Mouse (Mus musculus): Measurements from ENCODE around the gene Nbea. TPM values are rescaled to one million over a fixed set of nuclear protein-coding genes. Genes with fewer than 3 reads are reported as not detected.

The Nbea gene
- total RNA-seq, 2 experiments from 2014 or later, result 24.1 to 27.1 TPM

DNA sequence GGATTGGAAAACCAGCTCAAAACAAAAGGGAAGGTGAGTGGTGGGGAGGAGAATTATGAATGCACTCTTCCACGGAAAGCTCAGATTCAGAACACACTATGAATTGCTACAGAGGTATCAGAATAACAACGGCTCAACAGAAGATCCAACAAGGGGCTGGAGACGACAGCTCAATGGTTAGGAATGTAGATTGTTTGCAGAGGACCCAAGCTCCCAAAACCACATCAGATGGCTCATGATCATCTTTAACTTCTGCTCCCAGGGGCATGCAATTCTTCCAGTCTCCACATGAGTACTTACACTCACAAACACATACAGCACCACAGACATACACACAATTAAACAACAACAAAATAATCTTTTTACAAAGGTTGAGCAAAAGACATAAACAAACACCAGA, 346.3 kb downstream of the Nbea start:
- DNase-seq, result no peak

DNA sequence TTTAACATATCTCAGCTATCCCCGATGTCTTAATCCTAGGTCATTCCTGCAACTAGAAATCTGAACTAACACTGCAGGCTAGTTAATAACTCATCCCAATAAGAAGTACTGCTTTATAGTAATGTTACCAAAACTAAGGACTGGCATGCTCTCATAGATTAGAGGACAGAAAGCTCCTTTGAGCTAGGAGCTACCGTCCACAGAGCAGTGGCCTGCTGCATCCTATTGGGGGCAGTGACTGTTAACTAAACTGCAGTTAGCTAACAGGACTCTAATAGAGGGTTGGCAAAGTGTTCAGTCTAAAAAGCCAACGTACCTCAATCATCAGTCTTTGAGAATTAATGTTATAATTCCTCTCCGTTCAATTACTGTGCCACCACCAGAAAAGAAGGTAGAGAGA, 348.3 kb downstream of the Nbea start:
- DNase-seq, result no peak
- intact Hi-C loops (cut with DNase I), result no loop called here

More for the DNA sequence above, 346.3 kb downstream of the Nbea start:
- intact Hi-C loops (cut with DNase I), result no loop called here

DNA sequence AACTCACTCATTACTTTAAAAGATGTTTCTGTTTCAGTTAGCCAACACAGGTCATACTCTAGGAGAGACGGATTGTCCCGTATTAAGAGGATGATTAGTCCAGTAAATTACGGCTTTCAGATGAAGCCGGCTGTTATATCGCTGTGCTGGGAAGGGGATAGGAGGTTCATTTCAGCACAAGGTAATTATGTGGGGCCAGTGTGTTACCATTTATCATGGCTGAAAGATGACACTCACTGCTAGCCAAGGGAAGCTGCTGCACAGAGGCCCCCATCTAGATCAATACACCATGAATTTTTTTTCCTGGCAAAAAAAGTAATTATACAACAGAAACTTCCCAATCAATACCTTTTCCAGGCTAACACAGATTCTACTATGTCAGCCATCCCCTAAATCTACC, 353.3 kb downstream of the Nbea start:
- intact Hi-C loops (cut with DNase I), result no loop called here
- no peak for DNase-seq

DNA sequence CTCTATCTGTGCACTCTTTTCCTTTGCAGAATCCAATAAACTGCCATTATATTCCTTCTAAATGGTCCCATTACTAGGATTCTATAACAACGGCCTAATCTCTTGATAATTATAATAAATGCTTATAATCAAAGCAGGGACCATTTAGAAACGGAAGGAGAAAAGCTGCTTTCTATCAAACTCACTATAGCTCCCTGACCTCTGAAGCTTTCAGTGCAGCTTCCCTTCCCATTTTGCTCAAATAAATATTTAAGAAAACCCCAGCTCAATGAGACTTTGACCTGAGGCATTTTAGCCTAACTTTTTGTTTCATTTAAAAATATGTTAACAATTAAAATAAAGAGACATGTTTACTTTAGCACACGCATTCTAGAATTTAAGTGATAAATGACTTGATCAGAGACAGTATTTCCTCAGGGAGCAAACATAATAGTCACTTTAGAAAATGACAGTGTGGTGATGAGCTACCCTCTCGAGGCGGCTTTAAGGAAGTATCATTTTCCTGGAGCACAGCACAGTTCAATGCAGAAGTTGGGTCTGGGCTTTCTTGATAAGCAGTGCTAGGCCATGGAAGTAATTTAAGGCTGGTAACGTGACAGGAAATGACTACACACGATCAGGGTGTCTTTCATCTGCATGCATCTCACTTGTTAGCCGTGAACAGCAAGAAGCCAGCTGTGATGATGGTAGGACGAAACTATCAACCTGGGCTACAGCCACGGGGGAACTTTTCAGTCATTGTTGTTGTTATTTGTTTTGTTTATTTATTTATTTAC, 354.8 kb downstream of the Nbea start:
- intact Hi-C loops (cut with DNase I), result no loop called here
- DNase-seq, result peak; percentile 8 to 9

DNA sequence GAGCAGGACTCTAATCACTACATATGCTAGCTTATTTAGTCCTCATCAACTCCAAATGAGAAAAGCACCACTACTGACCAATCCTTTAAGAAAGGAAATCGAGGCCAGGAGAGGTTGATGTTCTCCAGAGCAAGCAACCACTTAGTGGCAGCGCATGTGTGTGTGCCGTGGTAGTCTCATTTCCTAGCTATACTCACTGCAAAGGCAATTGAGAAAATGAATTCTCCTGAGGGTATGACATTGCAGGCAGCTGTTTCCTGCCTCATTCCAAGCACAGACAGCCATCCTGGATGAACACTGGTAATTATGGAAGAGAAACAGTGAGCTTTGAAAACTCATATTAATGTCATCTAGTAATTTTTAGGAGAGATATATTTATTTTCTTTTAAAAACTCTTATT, 358.6 kb downstream of the Nbea start:
- peak; percentile 24 to 36 for DNase-seq
- intact Hi-C loops (cut with DNase I), result no loop called here

DNA sequence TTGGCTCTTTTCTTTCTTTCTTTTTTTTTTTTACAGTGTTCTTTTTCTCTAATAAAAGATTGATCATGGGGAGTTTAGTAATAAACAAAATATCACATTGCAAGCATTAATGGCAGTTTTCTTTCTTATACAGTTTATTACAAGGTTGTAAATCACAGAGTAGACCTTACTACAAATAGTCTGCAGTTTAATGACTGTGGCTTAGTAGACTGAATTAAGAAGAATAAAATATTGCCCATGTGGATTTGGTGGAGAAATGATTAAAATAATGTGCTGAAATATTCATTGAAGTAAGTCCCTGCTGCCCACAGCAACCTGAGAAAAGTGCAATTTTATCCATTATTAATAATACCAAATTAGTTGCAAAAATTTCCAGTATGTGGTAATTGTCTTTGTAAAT, 363.9 kb downstream of the Nbea start:
- DNase-seq, result no peak
- intact Hi-C loops (cut with DNase I), result no loop called here

DNA sequence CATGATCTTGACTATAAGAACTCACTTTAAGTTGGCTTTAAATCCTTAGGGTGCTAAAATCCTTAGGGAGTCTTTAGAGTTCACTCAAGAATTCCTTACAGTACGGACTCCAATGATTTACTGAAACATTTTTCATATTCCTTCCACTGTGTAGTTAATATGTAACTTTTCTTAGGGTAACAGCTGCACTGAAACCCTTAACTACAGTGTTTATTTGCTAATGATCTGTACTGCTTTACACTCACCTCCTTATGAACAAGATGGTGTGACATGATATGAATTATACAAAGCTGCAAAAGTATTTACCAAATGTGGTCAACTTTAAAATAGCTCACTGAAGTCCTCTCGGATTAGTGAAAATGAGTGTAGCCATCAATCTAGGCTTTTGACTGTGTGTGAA, 365.4 kb downstream of the Nbea start:
- DNase-seq, result no peak
- intact Hi-C loops (cut with DNase I), result no loop called here

DNA sequence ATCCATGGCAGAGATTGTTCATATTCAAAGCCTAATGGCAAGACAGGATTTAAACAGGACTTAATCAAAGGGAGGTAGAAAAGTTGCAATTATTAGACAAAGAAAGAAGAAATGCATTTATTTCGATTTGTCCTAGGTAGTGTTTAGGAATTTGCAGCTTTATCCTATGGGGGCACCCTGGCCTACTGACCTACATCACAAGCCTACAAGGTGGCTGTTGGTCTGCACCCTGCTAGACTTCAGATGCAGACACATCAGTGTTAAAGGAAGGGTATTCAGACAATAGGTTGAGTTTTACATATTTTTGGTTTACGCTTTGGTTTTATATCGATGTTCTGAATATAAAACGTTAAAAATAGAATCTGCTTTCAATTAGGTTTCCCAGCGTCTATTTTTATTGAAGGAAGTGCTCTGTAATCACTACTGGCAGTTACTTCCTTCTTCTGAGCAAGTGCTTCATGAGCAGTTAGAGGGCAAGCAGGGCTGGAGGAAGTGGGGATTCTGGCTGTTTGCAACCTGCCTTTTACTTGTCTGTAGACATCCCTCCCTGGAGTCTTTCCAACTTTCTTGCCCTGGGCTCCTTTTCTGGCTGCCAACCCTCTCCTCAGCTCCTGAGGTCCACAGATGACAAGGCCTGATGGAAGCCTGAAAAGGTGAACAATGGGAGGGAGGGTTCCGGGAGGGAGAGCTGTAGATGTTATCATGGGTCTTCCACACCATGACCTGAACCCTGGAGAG, 366.7 kb downstream of the Nbea start:
- intact Hi-C loops (cut with DNase I), result no loop called here
- peak; percentile 17 to 29 for DNase-seq

DNA sequence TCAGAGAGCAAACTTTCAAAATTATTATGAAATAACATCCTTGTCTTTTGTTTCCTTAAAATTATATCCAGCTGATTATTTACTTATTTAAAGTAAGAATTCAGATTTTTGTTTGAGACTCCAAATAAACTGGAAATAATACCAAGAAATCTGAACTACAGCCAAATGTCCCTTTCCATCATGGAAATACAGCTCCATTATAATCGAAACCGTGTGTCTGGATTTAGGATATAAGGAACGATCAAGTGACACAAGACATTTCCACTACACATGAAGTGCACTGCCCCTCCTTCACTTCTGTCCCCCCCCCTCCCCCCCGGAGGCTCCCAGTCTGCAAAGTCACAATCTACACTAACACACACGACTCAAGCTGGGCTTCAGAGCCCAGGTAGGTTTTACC, 367.4 kb downstream of the Nbea start:
- intact Hi-C loops (cut with DNase I), result no loop called here
- DNase-seq, result no peak

DNA sequence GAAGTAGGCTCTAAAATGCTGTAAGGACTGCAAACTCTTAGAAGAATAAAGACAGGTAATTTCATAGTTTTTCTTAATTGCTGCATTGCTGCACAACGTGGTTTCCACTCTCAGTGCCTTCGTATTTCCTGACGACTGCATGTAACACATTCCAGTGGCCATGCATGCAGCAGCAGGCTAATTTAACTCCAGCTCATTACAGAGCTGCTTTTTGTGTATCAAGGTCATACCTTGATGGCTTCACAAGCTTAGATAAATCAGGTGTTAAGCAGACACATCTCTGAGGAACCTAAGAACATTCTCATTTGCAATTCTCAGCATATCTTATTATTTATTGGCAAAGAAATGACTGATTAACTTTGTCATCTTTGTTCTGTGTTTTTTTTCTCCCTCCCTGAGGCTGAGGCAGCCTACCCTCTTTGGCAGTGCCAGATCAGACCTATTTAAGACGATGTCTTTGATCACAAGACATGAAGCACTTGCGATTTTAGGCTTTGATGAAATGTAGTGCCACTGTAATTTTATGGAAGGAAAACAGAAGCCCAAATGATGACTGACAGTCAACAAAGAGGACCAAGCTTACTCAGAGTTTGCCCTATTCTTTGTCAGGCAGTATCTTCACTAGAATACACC, 368.4 kb downstream of the Nbea start:
- DNase-seq, result no peak
- intact Hi-C loops (cut with DNase I), result no loop called here

DNA sequence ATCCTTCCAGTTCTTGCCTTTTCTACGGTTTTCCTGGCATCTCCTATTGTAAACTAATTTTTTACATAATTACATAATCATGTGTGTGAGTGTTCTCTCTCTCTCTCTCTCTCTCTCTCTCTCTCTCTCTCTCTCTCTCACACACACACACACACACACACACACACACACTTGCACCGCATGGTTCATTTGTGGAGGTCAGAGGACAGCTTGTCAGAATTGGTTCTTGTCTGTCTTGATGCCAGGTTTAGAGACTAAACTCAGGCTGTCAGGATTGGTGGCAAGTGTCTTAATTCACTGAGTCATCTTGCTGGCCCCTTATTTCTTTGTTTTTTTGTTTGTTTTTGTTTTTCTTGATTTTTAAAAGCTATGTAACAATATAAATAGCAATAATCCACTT, 388.7 kb downstream of the Nbea start:
- intact Hi-C loops (cut with DNase I), result no loop called here

DNA sequence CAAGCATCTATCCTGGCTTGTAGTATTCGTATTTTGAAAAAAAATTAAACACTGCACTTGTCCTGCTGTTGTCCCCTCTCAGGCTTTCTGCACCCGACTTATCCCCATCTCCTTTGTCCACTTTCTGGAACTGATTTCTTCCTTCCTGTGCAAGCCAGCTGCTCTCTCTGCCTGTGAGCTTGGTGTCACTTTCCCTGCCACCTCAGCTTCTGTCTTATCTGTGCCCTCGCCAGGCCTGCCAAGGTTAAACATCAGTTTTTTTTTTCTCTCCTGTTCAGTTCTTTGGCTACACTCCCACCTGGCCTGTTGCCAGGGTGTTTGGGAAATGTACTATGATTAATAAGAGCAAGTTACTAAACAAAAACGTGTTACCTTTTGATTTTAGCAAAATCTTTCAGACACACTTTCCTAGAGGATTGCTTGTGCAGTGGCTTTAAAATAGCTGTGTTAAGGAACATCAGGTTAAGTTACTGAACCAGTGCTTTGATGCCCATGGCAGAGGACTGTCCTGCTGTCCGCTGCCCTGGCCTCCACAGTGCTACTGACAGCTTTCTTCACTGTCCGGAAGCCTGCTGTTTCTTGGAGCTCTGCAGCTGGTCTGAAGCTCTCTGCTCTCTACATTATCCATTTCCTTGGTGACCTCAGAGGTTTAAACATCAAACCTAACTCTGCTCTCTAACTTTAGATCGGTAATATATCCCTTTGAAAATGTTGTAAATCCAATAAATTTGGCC, 389.5 kb downstream of the Nbea start:
- intact Hi-C loops (cut with DNase I), result no loop called here
- DNase-seq, result peak; percentile 87 to 90

More for the DNA sequence above, 388.7 kb downstream of the Nbea start:
- no peak for DNase-seq

DNA sequence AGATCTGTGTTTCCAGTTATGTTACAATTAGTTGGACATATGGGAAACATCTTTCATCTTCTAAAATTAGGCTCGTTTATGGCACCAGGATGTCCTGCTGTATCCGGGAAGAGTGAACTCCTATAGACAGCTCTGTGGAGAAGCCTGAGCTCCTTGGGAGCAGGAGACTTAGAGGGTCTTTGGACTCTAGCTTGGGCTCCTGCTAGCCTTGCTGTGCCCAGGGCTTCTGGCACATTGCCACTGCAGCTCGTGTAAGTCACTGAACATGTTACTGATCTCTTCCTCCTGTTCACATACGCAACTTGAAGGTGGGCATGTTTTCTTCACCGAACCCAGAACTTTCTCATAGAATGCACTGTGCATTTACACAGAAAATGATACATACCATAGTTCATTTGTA, 391.2 kb downstream of the Nbea start:
- intact Hi-C loops (cut with DNase I), result no loop called here
- no peak for DNase-seq

DNA sequence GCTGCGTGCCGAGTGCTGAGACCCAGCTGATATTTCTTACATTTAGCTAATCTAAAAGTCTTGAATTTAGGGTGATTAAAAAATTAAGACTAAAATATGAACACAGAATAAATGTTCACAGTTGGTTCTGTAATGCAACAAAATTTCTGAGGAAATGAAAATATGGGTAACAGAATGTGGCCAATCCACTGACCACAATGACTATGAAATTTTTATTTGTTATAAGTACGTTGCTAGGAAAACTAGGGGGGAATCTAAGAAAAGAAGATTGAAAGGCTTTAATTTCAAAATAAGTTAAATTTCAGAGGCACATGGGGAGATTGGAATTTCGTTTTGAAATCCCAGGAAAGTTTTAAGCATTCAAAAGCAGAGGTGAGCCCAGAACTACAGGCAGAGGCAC, 392.9 kb downstream of the Nbea start:
- no peak for DNase-seq
- intact Hi-C loops (cut with DNase I), result no loop called here

DNA sequence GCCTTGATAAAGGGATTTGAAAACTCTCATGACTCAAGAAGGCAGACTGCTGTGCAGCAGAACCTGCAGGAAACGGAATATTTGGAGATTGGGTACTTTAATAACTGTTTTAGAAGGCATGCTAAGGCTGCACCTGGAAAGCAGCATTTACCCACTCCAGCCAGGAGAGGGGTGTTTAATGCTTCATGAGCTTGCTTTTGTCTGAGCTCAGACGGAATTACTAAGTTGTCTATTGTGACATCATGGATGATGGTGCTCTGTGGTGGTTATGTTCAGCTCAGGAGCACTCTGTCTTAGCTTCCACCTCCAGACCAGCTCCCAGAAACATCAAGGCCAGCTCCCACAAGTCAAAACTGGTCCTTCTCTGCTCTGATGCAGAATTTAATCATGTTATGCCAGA, 393.6 kb downstream of the Nbea start:
- no peak for DNase-seq
- intact Hi-C loops (cut with DNase I), result no loop called here

DNA sequence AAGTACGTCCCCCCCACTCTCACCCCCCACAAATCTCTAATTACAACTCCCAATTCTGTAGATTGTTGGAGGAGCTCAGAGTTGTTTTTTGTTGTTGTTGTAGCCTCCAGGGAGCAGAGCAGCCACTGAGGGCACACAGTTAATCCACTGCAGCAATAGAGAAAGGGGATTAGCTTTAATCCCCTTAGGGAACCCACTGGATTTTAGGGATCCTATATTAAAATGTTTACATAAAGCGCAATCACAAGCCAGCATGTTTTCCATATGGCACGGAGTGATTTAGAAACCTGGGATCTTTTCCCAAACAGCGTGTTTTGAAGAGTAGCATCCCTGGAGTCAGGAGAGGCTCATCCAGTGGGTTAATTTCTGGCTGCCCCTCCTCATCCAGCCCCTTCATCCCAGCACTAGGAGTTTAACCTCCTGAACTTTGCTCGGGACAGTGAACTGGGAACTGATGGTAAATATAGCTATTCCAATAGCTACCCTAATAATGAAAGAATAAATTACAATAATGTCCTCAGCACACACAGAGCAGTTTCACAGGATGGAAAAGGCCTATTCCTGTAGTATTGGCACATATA, 394.8 kb downstream of the Nbea start:
- no peak for DNase-seq
- intact Hi-C loops (cut with DNase I), result no loop called here

DNA sequence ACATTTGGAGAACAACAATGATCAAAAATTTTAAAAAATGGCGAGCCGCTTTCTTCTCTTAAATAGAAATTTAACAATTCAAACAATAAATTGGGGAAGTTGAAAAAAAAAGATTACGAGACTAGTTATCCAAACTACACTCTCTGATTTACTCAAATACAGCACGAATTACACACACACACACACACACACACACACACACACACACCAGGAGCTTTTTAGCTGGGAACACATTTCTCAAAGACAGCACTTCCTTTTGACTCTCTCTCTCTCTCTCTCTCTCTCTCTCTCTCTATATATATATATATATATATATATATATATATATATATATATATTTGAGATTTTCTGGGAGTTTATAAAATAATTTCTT, 395.3 kb downstream of the Nbea start:
- intact Hi-C loops (cut with DNase I), result no loop called here
- no peak for DNase-seq

DNA sequence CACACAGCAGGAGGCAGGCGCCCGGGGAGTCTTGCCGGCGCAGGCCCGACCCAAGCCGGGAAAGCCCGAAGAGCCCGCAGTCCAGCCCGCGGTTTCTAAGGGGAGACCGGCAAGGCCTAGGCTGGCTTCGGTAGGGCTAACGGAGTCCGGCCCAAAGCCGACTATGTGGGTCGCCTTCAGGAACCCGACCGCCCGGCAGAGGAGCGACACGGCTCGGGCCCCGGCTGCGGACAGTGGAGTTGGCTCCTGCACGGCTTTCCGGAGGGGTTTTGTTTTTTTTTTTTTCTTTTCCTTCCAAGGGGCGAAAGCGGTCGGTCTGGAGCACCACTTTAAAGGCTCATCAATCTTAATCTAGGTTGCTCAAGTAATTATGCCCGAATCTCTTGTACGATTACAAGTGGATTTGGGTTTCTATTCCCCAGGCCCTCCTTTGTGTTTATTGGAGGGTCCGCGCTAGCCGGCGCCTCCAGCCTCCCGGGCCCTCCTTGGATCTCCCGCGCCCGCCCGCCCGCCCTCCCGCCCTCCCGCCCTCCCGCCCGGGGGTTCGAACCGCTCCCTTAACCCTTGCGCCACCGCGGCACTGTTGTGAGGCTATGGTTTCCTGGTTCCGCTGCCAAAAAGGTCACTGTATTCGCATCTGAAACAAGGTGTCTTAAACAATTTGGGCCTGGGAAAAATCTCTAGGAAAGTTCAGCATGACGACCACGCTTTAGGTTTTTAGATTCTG, 395.9 kb downstream of the Nbea start:
- intact Hi-C loops (cut with DNase I), result no loop called here
- peak; percentile 64 to 73 for DNase-seq

DNA sequence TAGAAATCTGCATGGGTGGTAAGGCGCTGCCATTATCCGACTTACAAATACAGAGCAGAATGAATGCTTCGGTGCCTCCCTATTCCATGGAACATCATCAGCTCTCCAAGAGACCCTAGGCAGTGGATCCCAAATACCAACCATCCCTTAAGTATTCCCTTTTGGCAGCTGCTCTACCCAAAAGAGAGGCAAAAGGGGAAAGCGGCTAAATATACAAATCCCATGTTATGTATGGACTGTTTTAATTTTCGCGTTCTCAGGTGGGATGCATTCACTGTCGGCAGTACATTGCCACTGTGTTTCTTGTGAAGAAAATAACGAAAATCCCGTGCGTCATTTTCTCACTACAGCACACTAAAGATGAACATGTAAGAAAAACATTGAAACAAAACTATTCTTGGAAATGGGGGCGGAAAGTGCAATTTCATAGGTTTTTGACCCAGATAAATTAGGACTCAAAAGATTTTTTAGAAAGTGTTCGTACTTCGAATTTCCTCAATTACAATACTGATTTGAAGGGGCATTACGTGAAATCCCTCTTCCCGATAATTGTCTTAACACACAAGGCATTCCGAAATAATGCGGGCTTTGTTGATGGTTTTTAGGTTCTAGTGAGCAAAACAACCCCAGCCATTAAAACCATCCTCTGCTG, 396.5 kb downstream of the Nbea start:
- no peak for DNase-seq
- intact Hi-C loops (cut with DNase I), result no loop called here
